Mouse (Mus musculus) inflammation-experienced regulatory T-cells, adult 6 months (primary cell): ENCODE measurements around the gene Zfp740. TPM values are rescaled to one million over a fixed set of nuclear protein-coding genes. Genes with fewer than 3 reads are reported as not detected.
A peak's percentile ranks its signal among the peaks of the same experiment; 100 is the strongest.
"Not testable (repeated sequence)": the region's sequence is repeated elsewhere in the genome, so short reads cannot be mapped to it uniquely, and the experiment has no call there.

Source experiments
- ATAC-seq: one replicate; pipeline ENCODE4 v1.8.0; 2017
- polyA plus RNA-seq, 3 experiments: library from polyadenylated mRNA; unstranded; fragments of 100-300 nt; shearing (Covaris generic); gene quantifications; one replicate each; pipeline ENCODE4 v1.2.1; 2017

Gene Zfp740
- polyA plus RNA-seq, 3 experiments from 2014 or later, result 20.3 to 33.3 (median 25.5) TPM

GRCm38 (mm10) chr15:102192820-102193386, 10.1 kb upstream of the Zfp740 start:
- no peak for ATAC-seq

- ATAC-seq, result no peak
Observed at GRCm38 (mm10) chr15:102193652-102194051, 9.4 kb upstream of the Zfp740 start.

GRCm38 (mm10) chr15:102194439-102194838, 8.6 kb upstream of the Zfp740 start:
- no peak for ATAC-seq

- ATAC-seq, result no peak
Observed at GRCm38 (mm10) chr15:102195373-102195772, 7.7 kb upstream of the Zfp740 start.

GRCm38 (mm10) chr15:102198841-102199240, 4.2 kb upstream of the Zfp740 start:
- no peak for ATAC-seq

- ATAC-seq, result peak; percentile 29
Observed at GRCm38 (mm10) chr15:102203835-102204381, 859 bp downstream of the Zfp740 start.

- ATAC-seq, result no peak
Observed at GRCm38 (mm10) chr15:102204674-102205505, 1.8 kb downstream of the Zfp740 start, which contains the start of gene Csad. Gene Csad, minus strand, starts transcription at chr15:102204724.

- ATAC-seq, result no peak
Observed at GRCm38 (mm10) chr15:102205779-102206178, 2.7 kb downstream of the Zfp740 start.

- ATAC-seq, result no peak
Observed at GRCm38 (mm10) chr15:102207351-102207750, 4.3 kb downstream of the Zfp740 start.

- ATAC-seq, result no peak
Observed at GRCm38 (mm10) chr15:102208092-102208561, 5.1 kb downstream of the Zfp740 start.

- no peak for ATAC-seq
Observed at GRCm38 (mm10) chr15:102209114-102209513, 6.1 kb downstream of the Zfp740 start.

- ATAC-seq, result no peak
Observed at GRCm38 (mm10) chr15:102210816-102211215, 7.8 kb downstream of the Zfp740 start.

GRCm38 (mm10) chr15:102211895-102212294, 8.8 kb downstream of the Zfp740 start:
- ATAC-seq, result no peak

- no peak for ATAC-seq
Observed at GRCm38 (mm10) chr15:102214132-102214531, 11.1 kb downstream of the Zfp740 start.

- ATAC-seq, result no peak
Observed at GRCm38 (mm10) chr15:102215624-102216023, 12.6 kb downstream of the Zfp740 start.

- ATAC-seq, result no peak
Observed at GRCm38 (mm10) chr15:102216459-102217228, 13.6 kb downstream of the Zfp740 start.

GRCm38 (mm10) chr15:102217325-102217724, 14.3 kb downstream of the Zfp740 start:
- no peak for ATAC-seq

GRCm38 (mm10) chr15:102222386-102222785, 19.3 kb downstream of the Zfp740 start:
- ATAC-seq, result no peak

- ATAC-seq, result peak; percentile 38
Observed at GRCm38 (mm10) chr15:102224186-102224991, 21.3 kb downstream of the Zfp740 start.

GRCm38 (mm10) chr15:102224992-102225617, 22.1 kb downstream of the Zfp740 start:
- peak; percentile 94 for ATAC-seq

GRCm38 (mm10) chr15:102225619-102226018, 22.6 kb downstream of the Zfp740 start:
- not testable (repeated sequence) for ATAC-seq
